Mouse (Mus musculus): Measurements from ENCODE around the gene Slc12a1.

DNA sequence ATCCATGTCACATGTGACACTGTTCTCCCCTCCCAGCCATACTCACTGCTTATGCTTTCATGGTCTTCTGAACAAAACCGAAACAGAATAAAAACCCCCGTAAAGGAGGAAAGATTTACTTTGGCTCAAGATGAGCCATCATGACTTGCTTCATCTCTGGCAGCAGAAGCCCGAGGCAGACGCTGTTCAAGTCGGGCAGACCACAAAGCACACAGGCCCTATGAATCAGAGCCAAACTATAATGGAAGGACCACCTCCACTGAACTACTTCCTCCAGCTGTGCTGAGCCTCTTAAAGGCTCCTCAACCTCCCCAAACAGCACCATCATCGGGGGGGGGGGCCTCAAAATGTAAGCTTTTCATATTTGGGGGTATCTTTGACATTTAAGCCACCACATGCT is 65.0 kb downstream of the Slc12a1 start:
- no peak for TF ChIP-seq CTCF (IDR thresholded peaks at IDR 0.05; ENCODE audit: extremely low read depth, insufficient read length, insufficient replicate concordance, low read depth, low read length)
- TF ChIP-seq POLR2A (IDR thresholded peaks at IDR 0.05; ENCODE audit: low read depth, low read length) = no peak

All from small intestine, adult 2 months (tissue).